In genomic region chr10:42384946-42385644, GRCm38 (mm10) we compare ENCODE assay signal across 22 mouse cellular contexts.
DNase-seq lines count a peak whose midpoint lies in the region; ATAC-seq and TF ChIP-seq lines count a peak whose summit lies in the region.
"Had no signal": no experiment of that assay in that cellular context is flagged by ENCODE, and none has a peak within 500 bp of the region (broad histone marks: within the 10 kb centered on the region; RNA-seq: fewer than 3 reads in every experiment).

No protein-coding gene starts in this region.

- no peak overlapping the region for H3K9ac ChIP-seq in heart, embryonic 11.5 days (ENCODE audit: low read depth, low read length)
- H3K9ac ChIP-seq in midbrain, embryonic 11.5 days (ENCODE audit: low read length) = no peak overlapping the region
- no peak overlapping the region for H3K9ac ChIP-seq in midbrain, postnatal 0 days (replicated peaks; ENCODE audit: low read length, poor library complexity, severe bottlenecking)
- no peak overlapping the region for H3K9ac ChIP-seq in forebrain, embryonic 14.5 days (ENCODE audit: low read length)
- H3K9ac ChIP-seq in hindbrain, embryonic 13.5 days = no peak overlapping the region
- H3K9ac ChIP-seq: embryonic facial prominence, embryonic 15.5 days; limb, embryonic 12.5 days; liver, embryonic 12.5 days; lung, embryonic 14.5 days had no signal

- no peak for TF ChIP-seq CTCF in midbrain, postnatal 0 days (IDR thresholded peaks at IDR 0.05)

- no peak overlapping the region for H3K4me3 ChIP-seq in heart, embryonic 10.5 days
- H3K4me3 ChIP-seq in heart, embryonic 11.5 days (ENCODE audit: low read depth, low read length) = no peak overlapping the region
- H3K4me3 ChIP-seq in midbrain, embryonic 11.5 days (ENCODE audit: low read depth, low read length) = no peak overlapping the region
- H3K4me3 ChIP-seq in midbrain, postnatal 0 days (ENCODE audit: low read depth, low read length) = no peak overlapping the region
- no peak overlapping the region for H3K4me3 ChIP-seq in forebrain, embryonic 14.5 days (ENCODE audit: low read depth, low read length)
- H3K4me3 ChIP-seq in hindbrain, embryonic 13.5 days = no peak overlapping the region
- H3K4me3 ChIP-seq: embryonic facial prominence, embryonic 15.5 days; gastrocnemius, adult 2 months; limb, embryonic 12.5 days; liver, embryonic 12.5 days had no signal

- no peaks in the 10 kb centered on the region for H3K36me3 ChIP-seq in heart, embryonic 10.5 days
- H3K36me3 ChIP-seq in heart, embryonic 11.5 days (ENCODE audit: control insufficient read depth, insufficient read depth, low read length) = no peaks in the 10 kb centered on the region
- H3K36me3 ChIP-seq in midbrain, embryonic 11.5 days (ENCODE audit: control insufficient read depth, insufficient read depth, low read length) = no peaks in the 10 kb centered on the region
- H3K36me3 ChIP-seq in midbrain, postnatal 0 days (ENCODE audit: insufficient read depth, low read length) = no peaks in the 10 kb centered on the region
- no peaks in the 10 kb centered on the region for H3K36me3 ChIP-seq in forebrain, embryonic 14.5 days (ENCODE audit: control insufficient read depth, insufficient read depth, low read length)
- no peaks in the 10 kb centered on the region for H3K36me3 ChIP-seq in hindbrain, embryonic 13.5 days
- H3K36me3 ChIP-seq: embryonic facial prominence, embryonic 15.5 days; limb, embryonic 12.5 days; liver, embryonic 12.5 days had no signal

- H3K27me3 ChIP-seq in heart, embryonic 10.5 days (ENCODE audit: insufficient read depth, poor library complexity, severe bottlenecking) = no peaks in the 10 kb centered on the region
- no peaks in the 10 kb centered on the region for H3K27me3 ChIP-seq in heart, embryonic 11.5 days (ENCODE audit: control insufficient read depth, insufficient read depth, low read length)
- H3K27me3 ChIP-seq in midbrain, embryonic 11.5 days (ENCODE audit: control insufficient read depth, insufficient read depth, low read length) = no peaks in the 10 kb centered on the region
- H3K27me3 ChIP-seq in midbrain, postnatal 0 days (ENCODE audit: insufficient read depth, low read length) = no peaks in the 10 kb centered on the region
- H3K27me3 ChIP-seq in forebrain, embryonic 14.5 days (replicated peaks; ENCODE audit: control insufficient read depth, insufficient read depth, low read length) = no peaks in the 10 kb centered on the region
- no peaks in the 10 kb centered on the region for H3K27me3 ChIP-seq in hindbrain, embryonic 13.5 days
- H3K27me3 ChIP-seq: embryonic facial prominence, embryonic 15.5 days; limb, embryonic 12.5 days; liver, embryonic 12.5 days had no signal

- H3K4me2 ChIP-seq in heart, embryonic 11.5 days = no peak overlapping the region
- peak overlapping the region; percentile 14; the same call in 1 of the 2 replicates for H3K4me2 ChIP-seq in midbrain, embryonic 11.5 days
- no peak overlapping the region for H3K4me2 ChIP-seq in midbrain, postnatal 0 days (ENCODE audit: low read depth, low read length, poor library complexity, severe bottlenecking)
- peak overlapping the region; percentile 18 for H3K4me2 ChIP-seq in forebrain, embryonic 14.5 days (ENCODE audit: low read length)
- no peak overlapping the region for H3K4me2 ChIP-seq in hindbrain, embryonic 13.5 days
- H3K4me2 ChIP-seq: embryonic facial prominence, embryonic 15.5 days; limb, embryonic 12.5 days; liver, embryonic 12.5 days; lung, embryonic 14.5 days had no signal

- peak; percentile 36 for DNase-seq in heart, embryonic 10.5 days (ENCODE audit: low spot score)
- DNase-seq in midbrain, embryonic 11.5 days (ENCODE audit: low spot score, missing footprints) = peak; percentile 87
- DNase-seq in midbrain, postnatal 0 days (ENCODE audit: low spot score) = no peak
- peak; percentile 56 for DNase-seq in forebrain, embryonic 14.5 days (ENCODE audit: low spot score)
- peak; percentile 65 for DNase-seq in retina, postnatal 1 day
- DNase-seq in frontal cortex, postnatal 25 days (ENCODE audit: low spot score in 2 of 2) = no peak
- DNase-seq: B cell, adult 2 months; cerebellum, adult 9-10 months; gastrocnemius, adult 2 months; heart, postnatal 4 days; kidney, postnatal 25 days; layer of hippocampus, adult 9-11 months; lung, embryonic 14.5 days; lung, postnatal 4 days; thymus, postnatal 14 days had no signal

- ATAC-seq in heart, embryonic 11.5 days (replicated peaks; ENCODE audit: insufficient number of reproducible peaks, low FRiP score, low TSS enrichment) = no peak
- 0 out of 2 replicates have a peak, but pooled peaks have one; percentile 48 for ATAC-seq in midbrain, embryonic 11.5 days (ENCODE audit: low FRiP score)
- ATAC-seq in midbrain, postnatal 0 days (ENCODE audit: low FRiP score) = no peak
- no peak for ATAC-seq in forebrain, embryonic 14.5 days
- no peak for ATAC-seq in hindbrain, embryonic 13.5 days (ENCODE audit: low FRiP score)
- ATAC-seq: hindbrain, embryonic 16.5 days; intestine, embryonic 16.5 days; liver, embryonic 12.5 days had no signal

- no peaks in the 10 kb centered on the region for H3K4me1 ChIP-seq in heart, embryonic 10.5 days
- H3K4me1 ChIP-seq in heart, embryonic 11.5 days (ENCODE audit: control insufficient read depth, insufficient read depth, low read length) = 0 out of 2 replicates have a peak, but pooled peaks cover 4% of the 10 kb centered on the region
- H3K4me1 ChIP-seq in midbrain, embryonic 11.5 days (ENCODE audit: control insufficient read depth, insufficient read depth, low read length) = peaks cover 8% of the 10 kb centered on the region; the same call in 1 of the 2 replicates
- no peaks in the 10 kb centered on the region for H3K4me1 ChIP-seq in midbrain, postnatal 0 days (ENCODE audit: insufficient read depth, low read length)
- peaks cover 16% of the 10 kb centered on the region for H3K4me1 ChIP-seq in forebrain, embryonic 14.5 days (ENCODE audit: control insufficient read depth, insufficient read depth, low read length)
- H3K4me1 ChIP-seq in hindbrain, embryonic 13.5 days (replicated peaks) = 0 out of 2 replicates have a peak, but pooled peaks cover 4% of the 10 kb centered on the region
- H3K4me1 ChIP-seq: embryonic facial prominence, embryonic 15.5 days; limb, embryonic 12.5 days; liver, embryonic 12.5 days had no signal

- H3K9me3 ChIP-seq in heart, embryonic 10.5 days = no peaks in the 10 kb centered on the region
- no peaks in the 10 kb centered on the region for H3K9me3 ChIP-seq in heart, embryonic 11.5 days (replicated peaks; ENCODE audit: control insufficient read depth, low read length)
- no peaks in the 10 kb centered on the region for H3K9me3 ChIP-seq in midbrain, embryonic 11.5 days (ENCODE audit: control insufficient read depth, low read length)
- no peaks in the 10 kb centered on the region for H3K9me3 ChIP-seq in midbrain, postnatal 0 days (ENCODE audit: low read length)
- no peaks in the 10 kb centered on the region for H3K9me3 ChIP-seq in forebrain, embryonic 14.5 days (replicated peaks; ENCODE audit: control insufficient read depth, low read length)
- H3K9me3 ChIP-seq in hindbrain, embryonic 13.5 days = no peaks in the 10 kb centered on the region
- H3K9me3 ChIP-seq: embryonic facial prominence, embryonic 15.5 days; limb, embryonic 12.5 days; liver, embryonic 12.5 days had no signal

- WGBS in heart, embryonic 10.5 days = 77% methylated on average over 13 of the region's 13 CpGs
- WGBS in heart, embryonic 11.5 days (ENCODE audit: insufficient replicate concordance) = 79% methylated on average over 13 of the region's 13 CpGs
- 25% methylated on average over 13 of the region's 13 CpGs for WGBS in midbrain, embryonic 11.5 days
- 25% methylated on average over 13 of the region's 13 CpGs for WGBS in midbrain, postnatal 0 days
- 5% methylated on average over 13 of the region's 13 CpGs for WGBS in forebrain, embryonic 14.5 days
- whole genome bisulfite sequencing in hindbrain, embryonic 13.5 days = 33% methylated on average over 13 of the region's 13 CpGs

- no peak overlapping the region for H3K27ac ChIP-seq in heart, embryonic 10.5 days
- H3K27ac ChIP-seq in heart, embryonic 11.5 days (ENCODE audit: low read depth, low read length) = no peak overlapping the region
- no peak overlapping the region for H3K27ac ChIP-seq in midbrain, embryonic 11.5 days (ENCODE audit: low read depth, low read length)
- no peak overlapping the region for H3K27ac ChIP-seq in midbrain, postnatal 0 days (ENCODE audit: low read depth, low read length)
- H3K27ac ChIP-seq in forebrain, embryonic 14.5 days (ENCODE audit: low read depth, low read length) = no peak overlapping the region
- H3K27ac ChIP-seq in hindbrain, embryonic 13.5 days = no peak overlapping the region
- H3K27ac ChIP-seq: embryonic facial prominence, embryonic 15.5 days; gastrocnemius, adult 2 months; limb, embryonic 12.5 days; liver, embryonic 12.5 days had no signal

Comparison
In these comparisons a context has a peak if more than half of its experiments do, and no peak if none do; other contexts are left out.
1. DNase-seq: peak in heart, embryonic 10.5 days (single experiment), midbrain, embryonic 11.5 days (single experiment), forebrain, embryonic 14.5 days (single experiment) and retina, postnatal 1 day (single experiment); none in midbrain, postnatal 0 days (single experiment) and frontal cortex, postnatal 25 days (0 of 2).
2. H3K4me2 ChIP-seq: peak in midbrain, embryonic 11.5 days (single experiment) and forebrain, embryonic 14.5 days (single experiment); none in heart, embryonic 11.5 days (single experiment), midbrain, postnatal 0 days (single experiment) and hindbrain, embryonic 13.5 days (single experiment).